8 mouse cellular contexts compared by ENCODE assay signal in the genomic region with DNA sequence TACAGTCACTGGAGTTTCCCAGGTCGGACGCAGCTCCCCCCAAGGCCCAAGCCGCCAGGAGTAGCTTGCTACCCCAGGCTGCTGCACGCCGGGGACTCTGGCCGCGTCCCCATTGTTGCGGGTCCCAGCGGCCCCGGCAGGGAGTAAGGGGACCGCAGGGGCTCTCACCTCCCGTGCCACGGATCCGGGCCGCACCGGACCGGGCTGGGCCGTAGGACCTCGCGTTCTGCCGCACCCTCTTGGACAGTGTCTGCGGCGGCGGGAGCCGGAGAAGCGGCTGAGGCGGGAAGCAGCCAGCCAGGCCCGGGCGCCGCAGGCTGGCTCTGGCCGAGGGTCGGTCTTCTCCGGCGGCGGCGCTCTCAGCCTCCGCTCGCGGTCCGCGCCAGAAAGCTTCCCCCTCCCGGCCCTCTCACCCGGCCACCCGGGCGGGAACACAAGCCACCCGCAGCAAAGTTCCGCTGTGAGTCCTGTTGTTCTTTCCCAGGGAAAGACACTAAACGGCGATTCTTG. TPM values are rescaled to one million over a fixed set of nuclear protein-coding genes. Genes with fewer than 3 reads are reported as not detected.
A peak's percentile ranks its signal among the peaks of the same experiment; 100 is the strongest.
DNase-seq lines count a peak whose midpoint lies in the region; ATAC-seq and TF ChIP-seq lines count a peak whose summit lies in the region.

TSS of gene Rad54l2 (minus strand) at position 383 of the 510 bp plus-strand sequence.

- peak within 1 kb of the TSS; percentile 97 for H3K27ac ChIP-seq in heart, embryonic 10.5 days
- peak within 1 kb of the TSS; percentile 93 for H3K27ac ChIP-seq in kidney, embryonic 15.5 days
- H3K27ac ChIP-seq in limb, embryonic 15.5 days = peak within 1 kb of the TSS; percentile 89
- peak within 1 kb of the TSS; percentile 84 for H3K27ac ChIP-seq in midbrain, postnatal 0 days (ENCODE audit: low read depth, low read length)

- peak; percentile 94 for DNase-seq in brain, adult 2 months (ENCODE audit: low read depth, low spot score)
- DNase-seq in heart, embryonic 10.5 days (ENCODE audit: low spot score) = peak; percentile 86
- DNase-seq in midbrain, postnatal 0 days (ENCODE audit: low spot score) = peak; percentile 84
- peak; percentile 86 to 88 for DNase-seq in spleen, postnatal 10 days (ENCODE audit: low spot score in 2 of 2)

- peaks cover 8% of the 10 kb centered on the region for H3K27me3 ChIP-seq in C2C12 (ENCODE audit: control insufficient read depth, insufficient read depth, insufficient read length)
- no peaks in the 10 kb centered on the region for H3K27me3 ChIP-seq in heart, embryonic 10.5 days (ENCODE audit: insufficient read depth, poor library complexity, severe bottlenecking)
- no peaks in the 10 kb centered on the region; the same call in 1 of the 2 replicates for H3K27me3 ChIP-seq in kidney, embryonic 15.5 days
- H3K27me3 ChIP-seq in limb, embryonic 15.5 days = no peaks in the 10 kb centered on the region
- H3K27me3 ChIP-seq in midbrain, postnatal 0 days (ENCODE audit: insufficient read depth, low read length) = no peaks in the 10 kb centered on the region

- peak within 1 kb of the TSS; percentile 99 for H3K9ac ChIP-seq in kidney, embryonic 15.5 days
- peak within 1 kb of the TSS; percentile 100 for H3K9ac ChIP-seq in limb, embryonic 15.5 days
- H3K9ac ChIP-seq in midbrain, postnatal 0 days (replicated peaks; ENCODE audit: low read length, poor library complexity, severe bottlenecking) = peak within 1 kb of the TSS; percentile 89

- ATAC-seq in erythroblast, adult 5-6 weeks (replicated peaks; ENCODE audit: low FRiP score, poor library complexity, severe bottlenecking) = peak; percentile 81
- peak; percentile 93 for ATAC-seq in kidney, embryonic 15.5 days (replicated peaks; ENCODE audit: low FRiP score)
- ATAC-seq in limb, embryonic 15.5 days (ENCODE audit: insufficient number of reproducible peaks, low FRiP score, low TSS enrichment, low read depth) = peak; percentile 80
- ATAC-seq in midbrain, postnatal 0 days (ENCODE audit: low FRiP score) = peak; percentile 83

- H3K4me3 ChIP-seq in C2C12 (ENCODE audit: insufficient read depth, poor library complexity, severe bottlenecking) = peak within 1 kb of the TSS; percentile 72
- peak within 1 kb of the TSS; percentile 100 for H3K4me3 ChIP-seq in heart, embryonic 10.5 days
- peak within 1 kb of the TSS; percentile 89 for H3K4me3 ChIP-seq in kidney, embryonic 15.5 days (replicated peaks)
- H3K4me3 ChIP-seq in limb, embryonic 15.5 days = peak within 1 kb of the TSS; percentile 97
- peak within 1 kb of the TSS; percentile 89 for H3K4me3 ChIP-seq in midbrain, postnatal 0 days (ENCODE audit: low read depth, low read length)

- H3K4me2 ChIP-seq in kidney, embryonic 15.5 days = peak within 1 kb of the TSS; percentile 71
- H3K4me2 ChIP-seq in limb, embryonic 15.5 days = peak within 1 kb of the TSS; percentile 70
- peak within 1 kb of the TSS; percentile 88 for H3K4me2 ChIP-seq in midbrain, postnatal 0 days (ENCODE audit: low read depth, low read length, poor library complexity, severe bottlenecking)

- peak; percentile 4 for TF ChIP-seq CTCF in C2C12 (IDR thresholded peaks at IDR 0.05; ENCODE audit: control insufficient read depth, insufficient read depth, insufficient read length)
- 0 out of 2 replicates have a peak, but pooled peaks have one; percentile 19 for TF ChIP-seq CTCF in midbrain, postnatal 0 days (IDR thresholded peaks at IDR 0.05)

- WGBS in heart, embryonic 10.5 days = 1% methylated on average over 49 of the region's 49 CpGs
- under 1% methylated on average over 49 of the region's 49 CpGs for WGBS in kidney, embryonic 15.5 days
- WGBS in limb, embryonic 15.5 days = under 1% methylated on average over 49 of the region's 49 CpGs
- under 1% methylated on average over 48 of the region's 49 CpGs for WGBS in midbrain, postnatal 0 days

- no peaks in the 10 kb centered on the region for H3K36me3 ChIP-seq in C2C12 (ENCODE audit: control insufficient read depth, insufficient read depth)
- no peaks in the 10 kb centered on the region for H3K36me3 ChIP-seq in heart, embryonic 10.5 days
- H3K36me3 ChIP-seq in kidney, embryonic 15.5 days = no peaks in the 10 kb centered on the region
- H3K36me3 ChIP-seq in limb, embryonic 15.5 days = no peaks in the 10 kb centered on the region
- H3K36me3 ChIP-seq in midbrain, postnatal 0 days (ENCODE audit: insufficient read depth, low read length) = no peaks in the 10 kb centered on the region

- peak within 1 kb of the TSS; percentile 94 for H3ac ChIP-seq in C2C12 (ENCODE audit: control insufficient read depth, insufficient read length, low read depth)

- no peaks in the 10 kb centered on the region for H3K9me3 ChIP-seq in heart, embryonic 10.5 days
- no peaks in the 10 kb centered on the region for H3K9me3 ChIP-seq in kidney, embryonic 15.5 days (replicated peaks)
- no peaks in the 10 kb centered on the region for H3K9me3 ChIP-seq in limb, embryonic 15.5 days
- no peaks in the 10 kb centered on the region for H3K9me3 ChIP-seq in midbrain, postnatal 0 days (ENCODE audit: low read length)

- H3K79me3 ChIP-seq in C2C12 (ENCODE audit: low read depth) = peaks cover 35% of the 10 kb centered on the region

- peaks cover 9% of the 10 kb centered on the region for H3K4me1 ChIP-seq in heart, embryonic 10.5 days
- H3K4me1 ChIP-seq in kidney, embryonic 15.5 days = peaks cover 17% of the 10 kb centered on the region
- peaks cover 16% of the 10 kb centered on the region for H3K4me1 ChIP-seq in limb, embryonic 15.5 days
- no peaks in the 10 kb centered on the region; the same call in 1 of the 2 replicates for H3K4me1 ChIP-seq in midbrain, postnatal 0 days (ENCODE audit: insufficient read depth, low read length)

- H3K79me2 ChIP-seq in C2C12 (ENCODE audit: control insufficient read depth, insufficient read depth) = peaks cover 50% of the 10 kb centered on the region

TF ChIP-seq in C2C12, 6 proteins besides CTCF, POLR2A, EP300 and RAD21:
- TF ChIP-seq CEBPB (IDR thresholded peaks at IDR 0.05; ENCODE audit: low read depth) (no peak), USF1 (IDR thresholded peaks at IDR 0.05; ENCODE audit: low read depth) (no peak), MYOG (IDR thresholded peaks at IDR 0.05; ENCODE audit: control insufficient read depth, extremely low read depth, insufficient read length) (no peak), MAX (IDR thresholded peaks at IDR 0.05) (no peak), FOSL1 (IDR thresholded peaks at IDR 0.05; ENCODE audit: insufficient read depth, low read length, poor library complexity, severe bottlenecking) (no peak), MYOD1 (IDR thresholded peaks at IDR 0.05; ENCODE audit: control insufficient read depth, insufficient read length, low read depth) (no peak)

RNA-seq across cellular contexts. Expression of gene Rad54l2, which starts in this region (rescaled TPM):
- polyA plus RNA-seq in C2C12 (2012; fragmentation: generic; extraction: Trizol) = 8.0 TPM
- total RNA-seq in erythroblast, adult 5-6 weeks (2015; ENCODE audit: low replicate concordance) = 2.1 and 4.4 TPM in 2 replicates
- total RNA-seq in erythroblast, adult 5-6 weeks (2017; ENCODE audit: low replicate concordance) = 2.9 and 3.2 TPM in 2 replicates
- polyA plus RNA-seq in heart, embryonic 10.5 days (2016; fragmentation: Nextera tagmentation; extraction: Ambion mirVana) = 5.7 and 6.4 TPM in 2 replicates
- 7.7 and 8.8 TPM in 2 replicates for polyA plus RNA-seq in kidney, embryonic 15.5 days (2015; fragmentation: Nextera tagmentation; extraction: Ambion mirVana)
- 4.3 and 6.2 TPM in 2 replicates for polyA plus RNA-seq in limb, embryonic 15.5 days (2015; fragmentation: Nextera tagmentation; extraction: Ambion mirVana)
- total RNA-seq in midbrain, postnatal 0 days (2014; rRNA removed) = 24.9 and 25.5 TPM in 2 replicates
- polyA plus RNA-seq in midbrain, postnatal 0 days (2015; fragmentation: Nextera tagmentation; extraction: Ambion mirVana) = 3.0 and 4.6 TPM in 2 replicates

Comparison
In these comparisons a context has a peak if more than half of its experiments do, and no peak if none do; other contexts are left out.
1. Peak in every context shown above with its lines: DNase-seq, ATAC-seq, H3K4me3 ChIP-seq and H3K27ac ChIP-seq.